Mouse (Mus musculus) CH12.LX (cell line): ENCODE results near the gene Inpp5d.

Experiments
- CTCF ChIP-seq, 2 experiments: IDR thresholded peaks in 1 of 2; conservative IDR thresholded peaks in 1 of 2; 2 replicates each; pipeline ENCODE4 v1.5.1; 2011 to 2012; ENCODE audit warnings: low read depth in 2 of 2, low read length in 2 of 2, improper control_type of control experiment in 1 of 2, inconsistent platforms in 1 of 2, mild to moderate bottlenecking in 1 of 2, moderate library complexity in 1 of 2
- MAX ChIP-seq: IDR thresholded peaks from 2 replicates; pipeline ENCODE4 v1.6.1; 2011; ENCODE audit warnings: low read length, improper control_type of control experiment
- POLR2A ChIP-seq: IDR thresholded peaks from 2 replicates; pipeline ENCODE4 v1.6.1; 2011; ENCODE audit warnings: low read depth, mild to moderate bottlenecking, improper control_type of control experiment, low read length
- SIN3A ChIP-seq: IDR thresholded peaks from 2 replicates; pipeline ENCODE4 v1.6.1; 2012; ENCODE audit warnings: low read length, improper control_type of control experiment, inconsistent platforms
- UBTF ChIP-seq: IDR thresholded peaks from 2 replicates; pipeline ENCODE4 v1.6.1; 2012; ENCODE audit warnings: low read depth, mild to moderate bottlenecking, inconsistent platforms, low read length, improper control_type of control experiment, moderate library complexity
- ZC3H11A ChIP-seq: IDR thresholded peaks from 2 replicates; pipeline ENCODE4 v1.6.1; 2012; ENCODE audit warnings: low read depth, mild to moderate bottlenecking, inconsistent platforms, low read length, improper control_type of control experiment

DNA sequence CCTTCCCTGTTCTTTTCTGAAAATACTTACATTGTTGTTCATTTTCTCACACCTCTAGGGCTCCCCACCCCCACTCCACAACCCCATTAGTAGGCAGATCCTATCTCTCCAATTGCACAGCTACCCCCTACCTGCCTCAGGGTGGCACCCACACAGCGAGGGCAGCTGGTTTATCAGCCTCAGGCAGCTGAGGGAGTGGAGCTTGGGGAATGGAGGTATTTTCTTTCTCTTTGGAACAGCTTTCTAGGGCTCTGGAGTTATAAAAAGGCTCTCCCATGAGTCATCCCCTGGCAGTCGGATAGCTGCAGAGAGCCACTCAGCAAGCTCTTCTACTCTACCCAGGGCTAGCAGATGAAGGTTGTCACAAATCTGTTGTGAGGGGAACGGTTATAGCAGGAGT lies 25.9 kb upstream of the Inpp5d start:
- TF ChIP-seq CTCF (conservative IDR thresholded peaks at IDR 0.05 in 1 of 2, IDR thresholded peaks at IDR 0.05 in 1 of 2; ENCODE audit: low read depth in 2 of 2, low read length in 2 of 2) (no peak), POLR2A (no peak), ZC3H11A (no peak), MAX (no peak), SIN3A (no peak), UBTF (no peak)
